Mouse (Mus musculus) neural tube, embryonic 14.5 days (tissue): Measurements from ENCODE around the gene Xxylt1. TPM values are rescaled to one million over a fixed set of nuclear protein-coding genes. Genes with fewer than 3 reads are reported as not detected.
A peak's percentile ranks its signal among the peaks of the same experiment; 100 is the strongest.
"Not testable (repeated sequence)": the region's sequence is repeated elsewhere in the genome, so short reads cannot be mapped to it uniquely, and the experiment has no call there.

ENCODE experiments used
- ATAC-seq: fragments of 200-750 bp; cut with Nextera tagmentation; 2 replicates; pipeline ENCODE4 v1.8.0; 2017; ENCODE audit warnings: low read depth, mild to moderate bottlenecking, moderate TSS enrichment, moderate library complexity
- H3K27ac ChIP-seq: fragments of 300-500 bp; sonication (generic); 2 replicates; pipeline ENCODE4 v1.5.1; 2014; ENCODE audit warnings: low read depth, mild to moderate bottlenecking, control low read depth, low read length, moderate library complexity, mixed read lengths
- H3K27me3 ChIP-seq: fragments of 300-500 bp; sonication (generic); 2 replicates; pipeline ENCODE4 v1.6.1; 2014; ENCODE audit warnings: low read length; ENCODE audit not compliant: control insufficient read depth, insufficient read depth
- H3K36me3 ChIP-seq: fragments of 300-500 bp; sonication (generic); 2 replicates; pipeline ENCODE4 v1.6.1; 2014; ENCODE audit warnings: low read length, mixed read lengths; ENCODE audit not compliant: control insufficient read depth, insufficient read depth
- H3K4me1 ChIP-seq: fragments of 300-500 bp; sonication (generic); 2 replicates; pipeline ENCODE4 v1.6.1; 2014; ENCODE audit warnings: low read length; ENCODE audit not compliant: control insufficient read depth, insufficient read depth
- H3K4me2 ChIP-seq: fragments of 300-500 bp; sonication (generic); 2 replicates; pipeline ENCODE4 v1.6.1; 2014; ENCODE audit warnings: mild to moderate bottlenecking, low read depth, low read length, control low read depth
- H3K4me3 ChIP-seq: fragments of 300-500 bp; sonication (generic); 2 replicates; pipeline ENCODE4 v1.5.1; 2014; ENCODE audit warnings: low read depth, low read length, control low read depth, mixed read lengths
- H3K9ac ChIP-seq: fragments of 300-500 bp; sonication (generic); replicated peaks from 2 replicates; pipeline ENCODE4 v1.6.1; 2014; ENCODE audit warnings: low read depth, mild to moderate bottlenecking, control low read depth, low read length, mixed read lengths
- H3K9me3 ChIP-seq: fragments of 300-500 bp; sonication (generic); 2 replicates; pipeline ENCODE4 v1.6.1; 2016; ENCODE audit warnings: low read length; ENCODE audit not compliant: control insufficient read depth
- WGBS: fragments of 180-500 bp; shearing (Covaris S2); extraction: QIAGEN DNeasy Blood & Tissue Kit; methylation state at CpG from one replicate; pipeline ENCODE4 v1.1.7; 2014; 5-methylcytosine and 5-hydroxymethylcytosine counted together
- polyA plus RNA-seq: library from polyadenylated mRNA; unstranded; fragments of >200 nt; fragmentation: Nextera tagmentation; extraction: Ambion mirVana; gene quantifications from 2 replicates; pipeline ENCODE4 v1.2.1, GENCODE M21; 2014

The Xxylt1 gene
- polyA plus RNA-seq, 1 experiment from 2014 or later: 17.3 TPM

DNA sequence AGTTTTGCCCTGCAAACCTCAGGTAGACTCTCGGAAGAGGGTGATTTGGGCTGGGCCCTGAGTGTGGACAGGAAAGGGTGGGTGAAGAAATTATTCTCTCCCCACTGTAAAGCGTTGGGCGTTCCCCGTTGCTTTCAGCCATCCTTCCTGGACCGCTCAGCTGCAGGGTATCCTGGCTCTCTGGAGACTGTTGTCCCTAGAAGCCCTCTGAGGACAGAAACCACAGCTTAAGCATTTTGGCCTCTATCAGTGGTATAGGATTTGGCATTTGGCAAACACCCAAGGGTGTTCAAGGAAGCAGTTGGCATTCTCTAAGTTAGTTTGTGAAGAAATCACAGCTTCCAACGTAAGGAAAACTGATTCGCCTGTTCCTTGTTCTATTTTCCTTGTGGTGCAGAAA, 72.9 kb downstream of the Xxylt1 start:
- no peak overlapping the region for H3K4me2 ChIP-seq
- no peak overlapping the region for H3K9ac ChIP-seq
- no peak overlapping the region for H3K27ac ChIP-seq
- WGBS: 76% methylated on average over 7 of the region's 7 CpGs
- no peak overlapping the region for H3K4me3 ChIP-seq
- H3K27me3 ChIP-seq: no peaks in the 10 kb centered on the region
- no peaks in the 10 kb centered on the region for H3K9me3 ChIP-seq
- peaks cover 19% of the 10 kb centered on the region; the same call in 1 of the 2 replicates for H3K4me1 ChIP-seq
- H3K36me3 ChIP-seq: no peaks in the 10 kb centered on the region
- no peak for ATAC-seq

DNA sequence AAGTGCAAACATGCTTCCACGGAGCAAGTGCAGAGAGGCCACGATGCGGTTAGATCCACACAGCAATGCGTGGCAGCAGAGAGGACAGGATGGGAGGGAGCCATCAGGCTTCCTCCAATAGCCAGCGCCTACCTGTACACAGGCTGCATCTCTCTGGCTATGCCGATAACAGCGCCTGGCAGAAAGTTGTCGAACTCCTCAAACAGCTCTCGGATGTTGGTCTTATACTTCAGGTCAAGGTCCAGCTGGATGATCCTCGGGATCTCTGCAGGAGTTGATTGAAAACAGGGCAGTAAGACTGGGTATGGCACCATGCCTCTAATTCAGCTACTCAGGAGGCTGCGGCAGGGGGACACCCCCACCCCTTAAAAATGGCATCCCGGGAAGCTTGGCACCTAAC, 73.7 kb downstream of the Xxylt1 start:
- Histone ChIP-seq H3K4me2 (no peak overlapping the region), H3K4me1 (peaks cover 23% of the 10 kb centered on the region; the same call in 1 of the 2 replicates), H3K9ac (no peak overlapping the region), H3K9me3 (no peaks in the 10 kb centered on the region), H3K27me3 (no peaks in the 10 kb centered on the region), H3K27ac (no peak overlapping the region), H3K36me3 (no peaks in the 10 kb centered on the region), H3K4me3 (no peak overlapping the region)
- 93% methylated on average over 12 of the region's 12 CpGs for WGBS
- ATAC-seq: no peak

DNA sequence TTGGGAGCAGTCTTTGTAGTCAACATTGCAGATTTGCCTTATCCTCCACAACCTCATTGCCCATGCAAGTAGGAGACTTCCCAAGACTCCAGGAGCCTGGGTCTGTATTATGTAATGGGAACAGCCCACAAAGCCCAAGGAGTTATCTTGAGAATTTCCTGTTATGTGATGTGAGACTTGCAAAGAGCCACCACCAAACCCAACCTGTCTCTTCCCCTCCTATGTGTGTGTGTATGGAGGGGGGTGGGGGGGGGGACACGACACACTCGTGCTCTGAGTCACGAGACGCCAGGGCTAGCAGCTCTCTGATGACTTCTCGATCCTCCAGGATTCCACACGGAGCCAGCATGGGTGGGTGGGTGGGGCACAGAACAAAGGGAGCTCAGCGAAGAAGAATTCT, 75.5 kb downstream of the Xxylt1 start:
- Histone ChIP-seq H3K27me3 (no peaks in the 10 kb centered on the region), H3K4me3 (no peak overlapping the region), H3K9ac (no peak overlapping the region), H3K4me2 (no peak overlapping the region), H3K36me3 (no peaks in the 10 kb centered on the region), H3K27ac (no peak overlapping the region), H3K9me3 (no peaks in the 10 kb centered on the region), H3K4me1 (peaks cover 23% of the 10 kb centered on the region; the same call in 1 of the 2 replicates)
- no peak for ATAC-seq
- 60% methylated on average over 7 of the region's 7 CpGs for WGBS

DNA sequence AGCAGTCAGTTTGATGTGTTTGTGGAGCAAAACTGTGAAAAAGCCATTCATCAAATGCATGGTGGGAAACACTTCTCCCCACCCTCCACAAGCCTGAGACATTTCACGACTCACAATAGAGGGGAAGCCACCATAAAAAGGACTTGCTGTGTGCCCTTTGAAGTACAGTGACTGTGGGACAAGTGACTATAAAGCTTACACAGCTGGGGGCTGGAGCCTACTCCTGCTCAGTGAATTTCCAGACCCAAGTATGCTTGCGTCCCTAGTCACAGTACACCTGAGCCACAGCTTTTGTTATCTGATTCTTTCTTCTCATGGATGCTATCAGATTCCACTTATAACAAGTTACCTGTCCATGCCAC, 76.9 kb downstream of the Xxylt1 start:
- ATAC-seq: peak; percentile 21; the same call in 1 of the 2 replicates

DNA sequence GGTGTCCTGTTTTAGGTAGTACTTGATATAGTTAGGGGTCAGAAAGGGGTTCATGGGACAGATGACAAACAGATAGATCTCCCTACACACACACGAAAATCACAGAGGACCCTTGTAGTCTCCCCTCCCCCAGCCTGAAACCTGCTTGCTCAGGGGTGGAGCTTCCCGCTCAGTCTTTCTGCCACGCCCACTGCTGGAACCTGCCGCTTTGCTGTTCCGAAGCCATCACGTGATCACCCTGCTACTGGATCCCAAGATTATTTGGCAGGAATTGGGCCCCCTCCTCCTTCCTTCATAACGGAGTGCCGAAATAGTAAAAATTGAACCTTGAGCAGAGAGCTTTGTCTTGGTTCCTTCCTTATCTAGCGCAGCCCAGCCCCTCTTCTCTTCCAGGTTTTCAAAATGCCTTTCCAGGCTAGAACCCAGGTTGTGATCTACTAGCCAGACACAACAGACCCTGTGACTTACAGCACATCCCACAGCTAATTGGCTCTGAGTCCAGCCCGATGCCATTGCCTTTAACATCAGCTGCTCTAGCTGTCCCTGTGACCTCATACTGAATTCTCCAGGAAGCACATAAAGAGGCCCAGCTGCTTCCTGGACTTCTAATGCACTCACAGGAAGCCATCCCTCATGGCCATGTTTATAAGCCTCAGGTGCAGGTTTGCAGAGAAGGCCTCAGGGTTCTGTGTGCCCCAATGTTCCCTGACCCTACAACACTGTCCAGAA, 77.5 kb downstream of the Xxylt1 start:
- H3K9ac ChIP-seq, H3K4me3 ChIP-seq, H3K9me3 ChIP-seq, H3K27me3 ChIP-seq, H3K36me3 ChIP-seq, H3K27ac ChIP-seq, H3K4me2 ChIP-seq, ATAC-seq: not testable (repeated sequence)
- WGBS: 8% methylated on average over 10 of the region's 10 CpGs
- peaks cover 23% of the 10 kb centered on the region; the same call in 1 of the 2 replicates for H3K4me1 ChIP-seq

More for the DNA sequence above, 76.9 kb downstream of the Xxylt1 start:
- H3K9me3 ChIP-seq: no peaks in the 10 kb centered on the region
- no peak overlapping the region for H3K4me3 ChIP-seq
- no peaks in the 10 kb centered on the region for H3K36me3 ChIP-seq
- peaks cover 23% of the 10 kb centered on the region; the same call in 1 of the 2 replicates for H3K4me1 ChIP-seq
- no peak overlapping the region for H3K9ac ChIP-seq
- no peak overlapping the region for H3K4me2 ChIP-seq
- H3K27ac ChIP-seq: no peak overlapping the region; the same call in 1 of the 2 replicates
- 13% methylated on average over 2 of the region's 2 CpGs for WGBS
- H3K27me3 ChIP-seq: no peaks in the 10 kb centered on the region

DNA sequence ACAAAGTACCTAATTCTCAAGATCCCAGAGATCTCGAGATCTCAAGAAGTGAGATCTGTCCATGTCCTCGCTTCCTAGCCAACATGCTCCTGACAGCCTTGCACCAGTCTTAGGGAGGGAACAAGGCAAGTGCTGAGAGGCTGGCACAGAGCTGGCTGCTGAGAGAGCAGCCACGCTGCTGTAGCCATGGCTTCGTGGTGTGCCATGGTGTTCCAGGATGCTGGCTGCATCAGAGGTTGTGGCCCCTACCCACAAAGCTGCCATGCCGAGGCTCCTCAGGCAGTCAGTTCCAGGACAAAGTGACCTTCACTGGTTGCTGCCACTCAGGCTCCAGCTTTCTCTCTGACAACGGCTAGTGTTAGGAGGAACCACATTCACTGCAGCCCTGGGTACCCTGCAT, 78.3 kb downstream of the Xxylt1 start:
- no peak overlapping the region for H3K4me2 ChIP-seq
- no peak overlapping the region for H3K4me3 ChIP-seq
- 56% methylated on average over 6 of the region's 6 CpGs for WGBS
- H3K27me3 ChIP-seq: no peaks in the 10 kb centered on the region
- H3K36me3 ChIP-seq: no peaks in the 10 kb centered on the region
- peak overlapping the region; percentile 18 for H3K27ac ChIP-seq
- no peaks in the 10 kb centered on the region for H3K9me3 ChIP-seq
- H3K9ac ChIP-seq: no peak overlapping the region
- H3K4me1 ChIP-seq: peaks cover 23% of the 10 kb centered on the region; the same call in 1 of the 2 replicates
- ATAC-seq: no peak

DNA sequence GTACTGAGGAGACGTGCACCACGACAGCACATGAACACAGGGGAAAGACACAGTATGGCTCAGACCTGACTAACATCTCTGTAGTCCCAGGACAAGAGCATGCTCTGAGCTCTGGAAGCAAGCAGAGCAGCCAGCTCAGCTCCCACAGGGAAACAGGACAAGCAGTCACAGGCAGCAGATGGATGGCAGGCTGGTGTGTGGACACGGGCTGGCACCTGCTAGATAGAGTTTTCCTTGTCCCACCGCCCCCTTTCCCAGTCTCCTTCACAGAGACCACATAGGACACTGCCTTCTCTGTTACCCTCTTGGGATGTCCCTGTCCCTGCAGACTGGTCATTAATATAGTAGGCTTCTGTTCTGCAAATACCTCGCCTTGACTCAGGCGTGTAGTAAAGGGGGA, 79.1 kb downstream of the Xxylt1 start:
- 59% methylated on average over 6 of the region's 6 CpGs for WGBS
- Histone ChIP-seq H3K4me2 (no peak overlapping the region), H3K9me3 (no peaks in the 10 kb centered on the region), H3K27ac (no peak overlapping the region), H3K27me3 (no peaks in the 10 kb centered on the region), H3K4me1 (peaks cover 23% of the 10 kb centered on the region; the same call in 1 of the 2 replicates), H3K9ac (no peak overlapping the region), H3K4me3 (no peak overlapping the region), H3K36me3 (no peaks in the 10 kb centered on the region)
- no peak for ATAC-seq

DNA sequence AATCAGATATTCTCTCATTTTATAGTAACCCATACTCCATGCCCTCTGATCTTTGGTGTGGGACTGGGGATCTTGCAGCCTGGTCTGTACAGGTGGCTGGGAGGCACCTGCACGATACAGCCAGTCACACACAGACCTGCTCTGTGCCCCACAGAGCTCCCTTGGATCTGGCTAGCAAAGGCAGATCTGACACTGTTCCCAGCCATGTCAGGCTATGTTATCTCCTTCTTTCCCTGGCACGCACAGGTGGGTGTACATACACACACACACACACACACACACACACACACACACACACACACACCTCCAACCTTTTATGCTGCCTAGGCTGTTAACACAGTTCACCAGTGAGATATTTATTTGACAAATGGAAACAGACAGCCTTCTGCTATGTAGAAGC, 82.5 kb downstream of the Xxylt1 start:
- H3K9ac ChIP-seq: no peak overlapping the region
- no peaks in the 10 kb centered on the region for H3K36me3 ChIP-seq
- H3K4me1 ChIP-seq: peaks cover 5% of the 10 kb centered on the region; the same call in 1 of the 2 replicates
- H3K4me2 ChIP-seq: no peak overlapping the region
- no peaks in the 10 kb centered on the region for H3K9me3 ChIP-seq
- no peak overlapping the region for H3K4me3 ChIP-seq
- no peak overlapping the region for H3K27ac ChIP-seq
- 90% methylated on average over 2 of the region's 2 CpGs for WGBS
- ATAC-seq: no peak
- no peaks in the 10 kb centered on the region for H3K27me3 ChIP-seq

DNA sequence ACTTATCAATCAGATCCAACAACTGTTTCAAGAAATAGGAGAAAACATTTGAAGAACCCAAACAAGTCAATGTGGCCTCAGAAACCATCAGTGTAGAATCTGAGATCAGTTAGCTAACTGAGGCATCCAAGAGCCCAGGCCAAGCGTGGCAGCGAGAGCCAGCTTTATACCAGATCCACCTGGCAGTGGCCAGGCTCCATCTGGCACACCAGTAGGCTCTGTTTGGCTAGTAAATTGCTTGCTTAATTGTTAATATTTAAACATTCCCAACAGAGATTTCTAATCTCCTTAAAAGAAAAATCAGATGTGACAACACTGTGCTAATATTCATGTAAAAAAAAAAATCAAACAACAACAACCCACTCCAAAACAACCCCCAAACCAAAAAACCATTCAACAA, 83.2 kb downstream of the Xxylt1 start:
- H3K9me3 ChIP-seq: no peaks in the 10 kb centered on the region
- no peak overlapping the region for H3K27ac ChIP-seq
- ATAC-seq: no peak
- WGBS: 77% methylated on average over 2 of the region's 2 CpGs
- no peak overlapping the region for H3K4me3 ChIP-seq
- no peaks in the 10 kb centered on the region for H3K27me3 ChIP-seq
- H3K4me2 ChIP-seq: no peak overlapping the region
- H3K9ac ChIP-seq: no peak overlapping the region
- peaks cover under 1% of the 10 kb centered on the region; the same call in 1 of the 2 replicates for H3K4me1 ChIP-seq
- no peaks in the 10 kb centered on the region for H3K36me3 ChIP-seq
